Mouse (Mus musculus) heart, adult 10 weeks (tissue): Measurements from ENCODE around the gene Ncam2. TPM values are rescaled to one million over a fixed set of nuclear protein-coding genes. Genes with fewer than 3 reads are reported as not detected.

Experiments used
- polyA plus RNA-seq: library from polyadenylated mRNA; stranded (reverse); fragments of 350-450 nt; fragmentation: Illumina TruSeq; extraction: RNeasy Lipid Tissue Mini Kit (QIAGEN cat#74804); gene quantifications from one replicate; pipeline ENCODE4 v1.2.3, GENCODE M21; 2014; ENCODE audit warnings: low read depth, low replicate concordance

The Ncam2 gene
- not detected for polyA plus RNA-seq

GRCm38 (mm10) chr16:81200201-81201071, at the start of gene Ncam2:
Gene Ncam2 (plus strand): TSS chr16:81200697.

